Mouse (Mus musculus) MEL (cell line): ENCODE measurements at regions not wholly inside any gene's neighbourhood (a gene's known extent, or its start where the extent isn't known, plus 50 kb on each side); places are given as distances from the start of the nearest gene placed in this dataset.
A peak's percentile ranks its signal among the peaks of the same experiment; 100 is the strongest.

ENCODE experiments used
- DNase-seq: peaks from one replicate; pipeline ENCODE4 v3.0.0; 2011; ENCODE audit warnings: low read depth, low spot score
- H3K27ac ChIP-seq: 2 replicates; pipeline ENCODE4 v1.5.1; 2012; ENCODE audit warnings: low read depth, mild to moderate bottlenecking, control low read depth, low read length, moderate library complexity; ENCODE audit not compliant: control insufficient read depth
- H3K27me3 ChIP-seq, 2 experiments: fragments of 150-350 bp in 1 of 2; sonication (generic) in 1 of 2; 2 replicates each; pipeline ENCODE4 v1.6.1; 2012; ENCODE audit warnings: low read length in 2 of 2, mild to moderate bottlenecking in 2 of 2, improper control_type of control experiment in 1 of 2, moderate library complexity in 1 of 2; ENCODE audit not compliant: insufficient read depth in 2 of 2, control insufficient read depth in 1 of 2
- H3K36me3 ChIP-seq, 2 experiments: 2 replicates each; pipeline ENCODE4 v1.6.1; 2012 to 2014; ENCODE audit warnings: low read length in 2 of 2, improper control_type of control experiment in 1 of 2, inconsistent platforms in 1 of 2, mild to moderate bottlenecking in 1 of 2; ENCODE audit not compliant: insufficient read depth in 2 of 2, control insufficient read depth in 1 of 2
- H3K4me1 ChIP-seq, 2 experiments: fragments of 150-350 bp in 1 of 2; sonication (generic) in 1 of 2; 2 replicates each; pipeline ENCODE4 v1.6.1; 2012; ENCODE audit warnings: low read length in 2 of 2, improper control_type of control experiment in 1 of 2, mild to moderate bottlenecking in 1 of 2; ENCODE audit not compliant: insufficient read depth in 2 of 2, control insufficient read depth in 1 of 2
- H3K4me3 ChIP-seq, 2 experiments: fragments of 150-350 bp in 1 of 2; sonication (generic) in 1 of 2; 2 replicates each; pipeline ENCODE4 v1.5.1; 2012; ENCODE audit warnings: low read depth in 2 of 2, low read length in 2 of 2, mild to moderate bottlenecking in 2 of 2, moderate library complexity in 2 of 2, control low read depth in 1 of 2, improper control_type of control experiment in 1 of 2; ENCODE audit not compliant: control insufficient read depth in 1 of 2, insufficient read depth in 1 of 2
- H3K79me2 ChIP-seq: 2 replicates; pipeline ENCODE4 v1.6.1; 2012; ENCODE audit warnings: mild to moderate bottlenecking, low read length, moderate library complexity; ENCODE audit not compliant: control insufficient read depth, poor library complexity, insufficient read depth
- H3K9ac ChIP-seq: 2 replicates; pipeline ENCODE4 v1.6.1; 2012; ENCODE audit warnings: low read depth, mild to moderate bottlenecking, control low read depth, low read length, moderate library complexity; ENCODE audit not compliant: control insufficient read depth, poor library complexity, severe bottlenecking
- H3K9me3 ChIP-seq: fragments of 150-350 bp; sonication (generic); replicated peaks from 2 replicates; pipeline ENCODE4 v1.6.1; 2012; ENCODE audit warnings: mild to moderate bottlenecking, low read length, improper control_type of control experiment, moderate library complexity; ENCODE audit not compliant: insufficient read depth
- CHD2 ChIP-seq: IDR thresholded peaks from 2 replicates; pipeline ENCODE4 v1.6.1; 2011; ENCODE audit warnings: low read length, improper control_type of control experiment
- CTCF ChIP-seq, 3 experiments: IDR thresholded peaks in 2 of 3; conservative IDR thresholded peaks in 1 of 3; 2 replicates each; pipeline ENCODE4 v1.5.1; 2011 to 2012; ENCODE audit warnings: low read length in 3 of 3, low read depth in 2 of 3, mild to moderate bottlenecking in 2 of 3, improper control_type of control experiment in 1 of 3, inconsistent platforms in 1 of 3, mixed read lengths in 1 of 3, moderate library complexity in 1 of 3; ENCODE audit not compliant: control insufficient read depth in 1 of 3, insufficient read depth in 1 of 3, poor library complexity in 1 of 3, severe bottlenecking in 1 of 3
- EP300 ChIP-seq, 2 experiments: IDR thresholded peaks; 2 replicates each; pipeline ENCODE4 v1.6.1; 2011; ENCODE audit warnings: improper control_type of control experiment in 2 of 2, low read length in 2 of 2, low read depth in 1 of 2, mild to moderate bottlenecking in 1 of 2
- ETS1 ChIP-seq: IDR thresholded peaks from 2 replicates; pipeline ENCODE4 v1.6.1; 2012; ENCODE audit warnings: low read depth, mild to moderate bottlenecking, inconsistent platforms, low read length, improper control_type of control experiment, moderate library complexity
- GABPA ChIP-seq: IDR thresholded peaks from 2 replicates; pipeline ENCODE4 v1.6.1; 2012; ENCODE audit warnings: low read depth, mild to moderate bottlenecking, inconsistent platforms, low read length, improper control_type of control experiment, moderate library complexity
- JUND ChIP-seq: IDR thresholded peaks from 2 replicates; pipeline ENCODE4 v1.6.1; 2011; ENCODE audit warnings: low read depth, mild to moderate bottlenecking, improper control_type of control experiment, low read length
- MXI1 ChIP-seq: IDR thresholded peaks from 2 replicates; pipeline ENCODE4 v1.6.1; 2011; ENCODE audit warnings: mild to moderate bottlenecking, low read depth, low read length, improper control_type of control experiment
- MYB ChIP-seq: IDR thresholded peaks from 2 replicates; pipeline ENCODE4 v1.6.1; 2011; ENCODE audit warnings: mild to moderate bottlenecking, low read depth, low read length, improper control_type of control experiment
- NRF1 ChIP-seq: IDR thresholded peaks from 2 replicates; pipeline ENCODE4 v1.6.1; 2014; ENCODE audit warnings: low read depth, mild to moderate bottlenecking, inconsistent platforms, low read length, improper control_type of control experiment, moderate library complexity; ENCODE audit not compliant: poor library complexity, insufficient read depth, severe bottlenecking
- POLR2A ChIP-seq, 2 experiments: IDR thresholded peaks; 2 replicates each; pipeline ENCODE4 v1.6.1; 2011 to 2012; ENCODE audit warnings: low read length in 2 of 2, mild to moderate bottlenecking in 2 of 2, control low read depth in 1 of 2, improper control_type of control experiment in 1 of 2, low read depth in 1 of 2, moderate library complexity in 1 of 2; ENCODE audit not compliant: control insufficient read depth in 1 of 2, insufficient read depth in 1 of 2, poor library complexity in 1 of 2
- POLR2AphosphoS2 ChIP-seq: IDR thresholded peaks from 2 replicates; pipeline ENCODE4 v1.6.1; 2011; ENCODE audit warnings: low read length, improper control_type of control experiment
- POLR2AphosphoS5 ChIP-seq: IDR thresholded peaks from 2 replicates; pipeline ENCODE4 v1.6.1; 2012; ENCODE audit warnings: low read depth, borderline replicate concordance, mild to moderate bottlenecking, inconsistent platforms, low read length, moderate library complexity, mixed read lengths
- RAD21 ChIP-seq: IDR thresholded peaks from 2 replicates; pipeline ENCODE4 v1.6.1; 2011; ENCODE audit warnings: mild to moderate bottlenecking, low read depth, low read length, improper control_type of control experiment
- TBP ChIP-seq: IDR thresholded peaks from 2 replicates; pipeline ENCODE4 v1.8.0; 2011; ENCODE audit warnings: low read depth, low read length, improper control_type of control experiment
- TCF12 ChIP-seq: IDR thresholded peaks from 2 replicates; pipeline ENCODE4 v1.6.1; 2014; ENCODE audit warnings: low read depth, mild to moderate bottlenecking, inconsistent platforms, low read length, improper control_type of control experiment, moderate library complexity
- UBTF ChIP-seq: IDR thresholded peaks from 2 replicates; pipeline ENCODE4 v1.6.1; 2012; ENCODE audit warnings: low read depth, mild to moderate bottlenecking, inconsistent platforms, low read length, improper control_type of control experiment, moderate library complexity, borderline replicate concordance; ENCODE audit not compliant: insufficient read depth
- USF2 ChIP-seq, 2 experiments: IDR thresholded peaks; 2 replicates each; pipeline ENCODE4 v1.6.1; 2011 to 2012; ENCODE audit warnings: improper control_type of control experiment in 2 of 2, low read length in 2 of 2, borderline replicate concordance in 1 of 2, inconsistent platforms in 1 of 2, low read depth in 1 of 2, mild to moderate bottlenecking in 1 of 2; ENCODE audit not compliant: insufficient read depth in 1 of 2
- ZKSCAN1 ChIP-seq: IDR thresholded peaks from 2 replicates; pipeline ENCODE4 v1.6.1; 2012; ENCODE audit warnings: low read depth, mild to moderate bottlenecking, inconsistent platforms, low read length, improper control_type of control experiment, moderate library complexity
- ZNF384 ChIP-seq: IDR thresholded peaks from 2 replicates; pipeline ENCODE4 v1.6.1; 2012; ENCODE audit warnings: low read depth, mild to moderate bottlenecking, inconsistent platforms, low read length, improper control_type of control experiment

DNA sequence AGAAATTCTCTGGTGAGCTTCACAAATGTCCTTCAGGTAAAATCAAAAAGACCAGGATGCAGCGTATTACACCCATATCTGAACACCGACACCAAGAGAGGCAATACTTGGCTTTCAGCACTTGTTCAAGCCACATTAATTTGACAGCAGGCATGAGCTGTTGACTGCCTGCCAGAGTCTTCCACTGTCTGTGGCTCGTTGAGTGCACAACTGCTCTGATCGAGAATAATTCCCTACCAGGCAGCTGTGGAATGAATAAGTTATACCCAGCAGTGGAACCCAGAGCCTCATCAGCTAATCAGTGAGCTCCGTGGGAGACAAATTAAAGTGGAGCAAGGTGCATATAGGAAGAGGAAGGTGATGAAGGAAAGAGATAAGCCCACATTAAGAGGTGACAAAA is 475.3 kb upstream of the Ddx18 start:
- Histone ChIP-seq H3K27ac (no peak overlapping the region), H3K79me2 (no peaks in the 10 kb centered on the region), H3K4me3 (no peak overlapping the region), H3K9ac (no peak overlapping the region), H3K36me3 (no peaks in the 10 kb centered on the region), H3K9me3 (no peaks in the 10 kb centered on the region), H3K4me1 (no peaks in the 10 kb centered on the region), H3K27me3 (no peaks in the 10 kb centered on the region)
- TF ChIP-seq NRF1 = no peak
- TF ChIP-seq POLR2AphosphoS2 = no peak
- no peak for TF ChIP-seq POLR2AphosphoS5
- no peak for TF ChIP-seq MXI1
- no peak for TF ChIP-seq EP300 (IDR thresholded peaks at IDR 0.05; ENCODE audit: low read depth in 1 of 2, low read length in 2 of 2)
- TF ChIP-seq ETS1 = no peak
- no peak for TF ChIP-seq UBTF
- TF ChIP-seq USF2 (IDR thresholded peaks at IDR 0.05; ENCODE audit: borderline replicate concordance in 1 of 2, insufficient read depth in 1 of 2, low read depth in 1 of 2, low read length in 2 of 2) = no peak
- DNase-seq = no peak

- Histone ChIP-seq H3K9ac (no peak overlapping the region), H3K27ac (no peak overlapping the region), H3K36me3 (no peaks in the 10 kb centered on the region)
These were observed 440.0 kb upstream of the Ddx18 start for GRCm38 (mm10) chr1:122007749-122008148.

DNA sequence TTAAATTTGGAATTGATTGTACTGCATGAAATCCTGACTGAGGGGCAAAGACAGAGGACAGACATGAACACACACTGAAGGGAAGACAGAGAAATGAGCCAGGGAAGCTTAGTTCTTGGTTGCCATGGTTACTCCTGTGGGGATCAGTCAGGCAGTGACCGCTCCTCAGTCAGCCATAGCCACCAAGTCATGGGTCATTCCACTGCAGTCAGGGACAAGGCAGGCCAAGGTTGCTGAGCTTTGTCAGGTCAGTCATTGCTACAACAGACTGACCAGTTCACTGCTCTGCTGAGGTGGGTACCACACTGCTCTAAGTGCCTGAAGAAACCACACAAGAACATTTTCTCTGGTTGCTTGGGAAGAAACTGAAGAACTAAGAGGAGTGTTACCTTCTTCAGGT is 428.7 kb upstream of the Ddx18 start:
- Histone ChIP-seq H3K4me3 (no peak overlapping the region), H3K9me3 (no peaks in the 10 kb centered on the region), H3K4me1 (no peaks in the 10 kb centered on the region), H3K36me3 (no peaks in the 10 kb centered on the region), H3K27me3 (no peaks in the 10 kb centered on the region), H3K79me2 (no peaks in the 10 kb centered on the region), H3K27ac (no peak overlapping the region), H3K9ac (no peak overlapping the region)
- no peak for DNase-seq
- no peak for TF ChIP-seq JUND
- no peak for TF ChIP-seq GABPA
- no peak for TF ChIP-seq ZNF384
- no peak for TF ChIP-seq UBTF
- TF ChIP-seq POLR2A (IDR thresholded peaks at IDR 0.05; ENCODE audit: control insufficient read depth in 1 of 2, insufficient read depth in 1 of 2, low read depth in 1 of 2, low read length in 2 of 2, poor library complexity in 1 of 2) = no peak
- no peak for TF ChIP-seq ZKSCAN1
- TF ChIP-seq TCF12 = no peak
- TF ChIP-seq MYB = no peak
- TF ChIP-seq TBP = no peak

More at GRCm38 (mm10) chr1:122007749-122008148, 440.0 kb upstream of the Ddx18 start:
- Histone ChIP-seq H3K9me3 (no peaks in the 10 kb centered on the region), H3K4me3 (no peak overlapping the region), H3K27me3 (no peaks in the 10 kb centered on the region), H3K4me1 (no peaks in the 10 kb centered on the region), H3K79me2 (no peaks in the 10 kb centered on the region)
- TF ChIP-seq CHD2 (no peak), RAD21 (peak; percentile 10), CTCF (IDR thresholded peaks at IDR 0.05 in 2 of 3, conservative IDR thresholded peaks at IDR 0.05 in 1 of 3; ENCODE audit: control insufficient read depth in 1 of 3, insufficient read depth in 1 of 3, low read depth in 2 of 3, low read length in 3 of 3, poor library complexity in 1 of 3, severe bottlenecking in 1 of 3) (peak in 2 of 3 experiments; percentile 8 to 23; a peak in 1 of 6 replicates)
- peak; percentile 9 for DNase-seq
